Mouse (Mus musculus): Measurements from ENCODE around the gene Pradc1.
A peak's percentile ranks its signal among the peaks of the same experiment; 100 is the strongest.

DNA sequence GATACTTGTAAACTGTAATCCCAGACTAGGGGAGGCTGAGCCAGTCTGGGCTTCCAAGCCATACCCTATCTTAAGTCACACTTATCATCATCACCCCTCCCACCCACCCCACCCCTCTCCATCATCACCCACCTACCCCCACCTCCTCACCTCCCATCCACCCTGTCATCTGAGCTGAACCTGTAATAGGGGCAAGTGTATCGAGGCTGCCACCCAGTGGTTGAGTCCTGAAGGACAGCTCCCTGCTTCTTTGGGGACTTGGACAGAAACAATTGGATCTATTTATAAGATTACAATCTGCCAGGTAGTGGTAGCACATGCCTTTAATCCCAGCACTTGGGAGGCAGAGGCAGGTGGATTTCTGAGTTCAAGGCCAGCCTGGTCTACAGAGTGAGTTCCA is 54.6 kb downstream of the Pradc1 start:
- TF ChIP-seq CTCF (conservative IDR thresholded peaks at IDR 0.05; ENCODE audit: low read length) (peak; percentile 49), NANOG (IDR thresholded peaks at IDR 0.05; ENCODE audit: borderline replicate concordance, low read length) (no peak), POU5F1 (IDR thresholded peaks at IDR 0.05; ENCODE audit: borderline replicate concordance, low read length) (no peak)

Measured in E14TG2a.4 (cell line).